Mouse (Mus musculus) stomach, embryonic 14.5 days (tissue): ENCODE results near the gene Olfr1335. TPM values are rescaled to one million over a fixed set of nuclear protein-coding genes. Genes with fewer than 3 reads are reported as not detected.
"Not testable (repeated sequence)": the region's sequence is repeated elsewhere in the genome, so short reads cannot be mapped to it uniquely, and the experiment has no call there.

ENCODE experiments used
- ATAC-seq: fragments of 200-750 bp; cut with Nextera tagmentation; 2 replicates; pipeline ENCODE4 v1.8.0; 2017; ENCODE audit warnings: low read depth, moderate TSS enrichment; ENCODE audit not compliant: insufficient number of reproducible peaks, insufficient read depth, low FRiP score
- H3K27ac ChIP-seq: fragments of 300-500 bp; sonication (generic); 2 replicates; pipeline ENCODE4 v1.5.1; 2014; ENCODE audit warnings: mild to moderate bottlenecking, low read length, moderate library complexity, mixed read lengths
- H3K27me3 ChIP-seq: fragments of 300-500 bp; sonication (generic); 2 replicates; pipeline ENCODE4 v1.6.1; 2014; ENCODE audit warnings: low read length, control low read depth, mixed read lengths; ENCODE audit not compliant: control insufficient read depth, insufficient read depth
- H3K36me3 ChIP-seq: fragments of 300-500 bp; sonication (generic); 2 replicates; pipeline ENCODE4 v1.6.1; 2014; ENCODE audit warnings: mild to moderate bottlenecking, control low read depth, low read length, moderate library complexity, mixed read lengths; ENCODE audit not compliant: control insufficient read depth, insufficient read depth
- H3K4me1 ChIP-seq: fragments of 300-500 bp; sonication (generic); 2 replicates; pipeline ENCODE4 v1.6.1; 2014; ENCODE audit warnings: low read length, control low read depth, mixed read lengths; ENCODE audit not compliant: control insufficient read depth, insufficient read depth
- H3K4me2 ChIP-seq: fragments of 300-500 bp; sonication (generic); replicated peaks from 2 replicates; pipeline ENCODE4 v1.6.1; 2014; ENCODE audit warnings: low read depth, low read length, control low read depth
- H3K4me3 ChIP-seq: fragments of 300-500 bp; sonication (generic); 2 replicates; pipeline ENCODE4 v1.5.1; 2014; ENCODE audit warnings: low read depth, low read length, control low read depth
- H3K9ac ChIP-seq: fragments of 300-500 bp; sonication (generic); replicated peaks from 2 replicates; pipeline ENCODE4 v1.6.1; 2014; ENCODE audit warnings: low read depth, mild to moderate bottlenecking, control low read depth, low read length, moderate library complexity, mixed read lengths
- H3K9me3 ChIP-seq: fragments of 300-500 bp; sonication (generic); 2 replicates; pipeline ENCODE4 v1.6.1; 2016; ENCODE audit warnings: low read depth, low read length, control low read depth; ENCODE audit not compliant: control insufficient read depth
- WGBS: fragments of 180-500 bp; shearing (Covaris S2); extraction: QIAGEN DNeasy Blood & Tissue Kit; methylation state at CpG from one replicate; pipeline ENCODE4 v1.1.7; 2014; 5-methylcytosine and 5-hydroxymethylcytosine counted together
- polyA plus RNA-seq: library from polyadenylated mRNA; unstranded; fragments of >200 nt; fragmentation: Nextera tagmentation; extraction: Ambion mirVana; gene quantifications from 2 replicates; pipeline ENCODE4 v1.2.1, GENCODE M21; 2014

Olfr1335 gene
- not detected in 2 replicates for polyA plus RNA-seq

- H3K27me3 ChIP-seq, result no peaks in the 10 kb centered on the region
- no peaks in the 10 kb centered on the region for H3K9me3 ChIP-seq
- H3K4me1 ChIP-seq, result no peaks in the 10 kb centered on the region
- no peak within 1 kb of the TSS for H3K27ac ChIP-seq
- no peak for ATAC-seq
- no peak within 1 kb of the TSS for H3K4me2 ChIP-seq
- H3K9ac ChIP-seq, result no peak within 1 kb of the TSS
- 88% methylated on average over 4 of the region's 4 CpGs for WGBS
- H3K36me3 ChIP-seq, result no peaks in the 10 kb centered on the region
- H3K4me3 ChIP-seq, result no peak within 1 kb of the TSS
Measured at GRCm38 (mm10) chr4:118809844-118810243, at the start of gene Olfr1335. Gene Olfr1335 (minus strand): TSS chr4:118809944.

GRCm38 (mm10) chr4:118836179-118836578 lies 26.4 kb upstream of the Olfr1335 start, which contains the start of gene Olfr1333:
Gene Olfr1333 (minus strand): TSS chr4:118836279.
- Histone ChIP-seq H3K27me3 (no peaks in the 10 kb centered on the region), H3K9me3 (no peaks in the 10 kb centered on the region), H3K4me1 (no peaks in the 10 kb centered on the region), H3K4me2 (no peak within 1 kb of the TSS), H3K4me3 (no peak within 1 kb of the TSS), H3K36me3 (no peaks in the 10 kb centered on the region), H3K9ac (no peak within 1 kb of the TSS), H3K27ac (no peak within 1 kb of the TSS)
- WGBS, result 96% methylated on average over 1 of the region's 1 CpGs
- no peak for ATAC-seq

GRCm38 (mm10) chr4:118818921-118819320 lies 9.2 kb upstream of the Olfr1335 start:
- Histone ChIP-seq H3K36me3 (no peaks in the 10 kb centered on the region), H3K27ac (no peak overlapping the region), H3K4me3 (no peak overlapping the region), H3K9ac (no peak overlapping the region), H3K9me3 (no peaks in the 10 kb centered on the region), H3K4me1 (no peaks in the 10 kb centered on the region), H3K4me2 (no peak overlapping the region), H3K27me3 (no peaks in the 10 kb centered on the region)
- no peak for ATAC-seq
- WGBS, result 97% methylated on average over 1 of the region's 1 CpGs

GRCm38 (mm10) chr4:118792796-118793195 lies 16.9 kb downstream of the Olfr1335 start:
- not testable (repeated sequence) for H3K4me2 ChIP-seq, H3K4me3 ChIP-seq, H3K9me3 ChIP-seq, ATAC-seq, H3K9ac ChIP-seq, H3K27ac ChIP-seq, H3K36me3 ChIP-seq, H3K4me1 ChIP-seq, H3K27me3 ChIP-seq

GRCm38 (mm10) chr4:118782486-118782885 lies 27.3 kb downstream of the Olfr1335 start, which contains the start of gene Olfr1337:
Gene Olfr1337 (minus strand): TSS chr4:118782586.
- H3K9ac ChIP-seq, result no peak within 1 kb of the TSS
- no peak within 1 kb of the TSS for H3K4me3 ChIP-seq
- no peak within 1 kb of the TSS for H3K27ac ChIP-seq
- H3K4me1 ChIP-seq, result no peaks in the 10 kb centered on the region
- WGBS, result 82% methylated on average over 2 of the region's 2 CpGs
- H3K27me3 ChIP-seq, result no peaks in the 10 kb centered on the region
- H3K4me2 ChIP-seq, result no peak within 1 kb of the TSS
- H3K9me3 ChIP-seq, result no peaks in the 10 kb centered on the region
- no peaks in the 10 kb centered on the region for H3K36me3 ChIP-seq
- ATAC-seq, result no peak

Other genes starting within 250 kb of the Olfr1335 start
- 0.19 and 0.20 TPM in 2 replicates for gene Cfap57, start 189.2 kb downstream of the Olfr1335 start, polyA plus RNA-seq
- gene Ebna1bp2, start 189.1 kb downstream of the Olfr1335 start, polyA plus RNA-seq, result 137 and 147 TPM in 2 replicates
- not detected in 2 replicates for gene Olfr62, start 151.0 kb downstream of the Olfr1335 start, polyA plus RNA-seq
- gene Olfr1342, start 117.2 kb downstream of the Olfr1335 start, polyA plus RNA-seq, result not detected in 2 replicates
- not detected in 2 replicates for gene Olfr1341, start 106.4 kb downstream of the Olfr1335 start, polyA plus RNA-seq
- not detected in 2 replicates for gene Olfr1340, start 89.8 kb downstream of the Olfr1335 start, polyA plus RNA-seq
- not detected in 2 replicates for gene Olfr1339, start 77.8 kb downstream of the Olfr1335 start, polyA plus RNA-seq
- not detected in 2 replicates for gene Olfr1338, start 51.2 kb downstream of the Olfr1335 start, polyA plus RNA-seq
- gene Olfr1337, start 27.4 kb downstream of the Olfr1335 start, polyA plus RNA-seq, result not detected in 2 replicates
- not detected in 2 replicates for gene Olfr1333, start 26.3 kb upstream of the Olfr1335 start, polyA plus RNA-seq
- gene Olfr1331, start 54.7 kb upstream of the Olfr1335 start, polyA plus RNA-seq, result not detected in 2 replicates
- not detected in 2 replicates for gene Olfr1330, start 78.7 kb upstream of the Olfr1335 start, polyA plus RNA-seq
- not detected in 2 replicates for gene Olfr1329, start 107.5 kb upstream of the Olfr1335 start, polyA plus RNA-seq
- gene Olfr1328, start 128.7 kb upstream of the Olfr1335 start, polyA plus RNA-seq, result not detected in 2 replicates
- not detected in 2 replicates for gene Lao1, start 151.6 kb upstream of the Olfr1335 start, polyA plus RNA-seq